Mouse (Mus musculus) adrenal gland, adult 8-10 months (tissue): ENCODE measurements at regions not wholly inside any gene's neighbourhood (a gene's known extent, or its start where the extent isn't known, plus 50 kb on each side); places are given as distances from the start of the nearest gene placed in this dataset.
A peak's percentile ranks its signal among the peaks of the same experiment; 100 is the strongest.

Experiments
- DNase-seq: peaks from one replicate; pipeline ENCODE4 v3.0.0; 2022

GRCm38 (mm10) chr2:170945401-170946105 is 213.9 kb downstream of the Dok5 start:
- DNase-seq, result no peak

GRCm38 (mm10) chr2:170946106-170946657 is 214.6 kb downstream of the Dok5 start:
- no peak for DNase-seq

GRCm38 (mm10) chr2:170947236-170947635 is 215.6 kb downstream of the Dok5 start:
- DNase-seq, result peak; percentile 54

GRCm38 (mm10) chr2:170954626-170955025 is 223.0 kb downstream of the Dok5 start:
- no peak for DNase-seq

- DNase-seq, result no peak
Observed at GRCm38 (mm10) chr2:170956766-170957165, 225.2 kb downstream of the Dok5 start.

- DNase-seq, result no peak
Observed at GRCm38 (mm10) chr2:170960396-170960795, 228.8 kb downstream of the Dok5 start.

- no peak for DNase-seq
Observed at GRCm38 (mm10) chr2:170962481-170962880, 230.9 kb downstream of the Dok5 start.

- DNase-seq, result no peak
Observed at GRCm38 (mm10) chr2:170969430-170969829, 237.8 kb downstream of the Dok5 start.

- no peak for DNase-seq
Observed at GRCm38 (mm10) chr2:170985357-170985756, 253.8 kb downstream of the Dok5 start.

GRCm38 (mm10) chr2:170998378-170998777 is 266.8 kb downstream of the Dok5 start:
- DNase-seq, result no peak

GRCm38 (mm10) chr2:171000165-171000564 is 268.6 kb downstream of the Dok5 start:
- DNase-seq, result no peak

GRCm38 (mm10) chr2:171028481-171028880 is 296.9 kb downstream of the Dok5 start:
- no peak for DNase-seq
